Mouse (Mus musculus) brown adipose tissue, adult 24 weeks (tissue): ENCODE data around the gene Fry. TPM values are rescaled to one million over a fixed set of nuclear protein-coding genes. Genes with fewer than 3 reads are reported as not detected.

ENCODE experiments used
- H3K27ac ChIP-seq: fragments of 200-500 bp; replicated peaks from 2 replicates; pipeline ENCODE4 v1.5.1; 2012; ENCODE audit warnings: low read depth, mild to moderate bottlenecking, low read length
- H3K4me1 ChIP-seq: fragments of 200-500 bp; 2 replicates; pipeline ENCODE4 v1.6.1; 2012; ENCODE audit warnings: low read length, mixed read lengths; ENCODE audit not compliant: control insufficient read depth, insufficient read depth, insufficient read length
- H3K4me3 ChIP-seq: fragments of 200-500 bp; 2 replicates; pipeline ENCODE4 v1.5.1; 2012; ENCODE audit warnings: low read depth, mild to moderate bottlenecking, low read length, moderate library complexity; ENCODE audit not compliant: insufficient read depth
- polyA plus RNA-seq: library from polyadenylated mRNA; stranded (reverse); fragments of >200 nt; gene quantifications from 2 replicates; pipeline ENCODE4 v1.2.4, GENCODE M21; 2012; ENCODE audit not compliant: missing spikeins, insufficient read depth, insufficient read length

The Fry gene
- polyA plus RNA-seq = 39.7 and 41.4 TPM in 2 replicates

DNA sequence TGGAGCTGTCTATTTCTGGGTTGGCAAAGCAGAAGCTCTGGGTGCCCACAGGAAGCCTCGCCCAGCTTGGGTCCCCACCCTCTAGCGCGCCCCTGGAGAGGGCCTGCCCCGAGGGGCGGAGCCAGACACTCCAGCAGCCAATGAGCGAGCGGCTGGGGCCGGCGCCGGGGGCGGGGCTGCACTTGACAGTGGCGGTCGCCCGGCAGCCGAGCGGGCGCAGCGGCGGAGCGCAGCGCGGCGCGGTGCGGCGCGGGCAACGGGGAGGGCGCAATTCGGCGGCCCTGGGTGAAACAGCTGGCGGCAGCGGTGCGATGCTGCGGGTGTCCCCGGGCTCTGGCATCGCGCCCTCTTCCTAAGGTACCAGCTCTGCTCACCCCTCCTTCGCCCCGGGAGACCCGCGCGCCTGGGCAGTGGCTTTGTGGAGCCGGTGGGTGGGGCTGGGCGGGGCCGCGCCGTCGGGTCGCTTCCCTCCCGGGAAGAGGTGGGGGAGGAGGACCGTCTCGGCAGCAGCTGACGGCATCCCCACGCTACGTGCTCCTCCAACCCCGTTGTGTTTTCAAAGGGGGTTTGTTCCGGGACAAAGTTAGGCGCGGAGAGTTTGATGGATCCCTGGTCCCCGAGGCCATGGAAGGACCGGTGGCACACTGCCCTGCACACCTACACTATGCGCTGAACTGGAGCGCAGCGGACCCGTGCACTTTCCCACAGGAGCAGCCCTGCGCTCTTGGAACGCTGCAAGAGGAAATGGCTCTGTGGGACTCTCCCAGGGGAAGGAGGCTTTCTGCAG lies at the start of gene Fry:
Gene Fry, plus strand, starts transcription at position 191 of the 787 bp plus-strand sequence.
- H3K4me1 ChIP-seq = peaks cover 19% of the 10 kb centered on the region
- peak within 1 kb of the TSS; percentile 94 for H3K4me3 ChIP-seq
- H3K27ac ChIP-seq = peak within 1 kb of the TSS; percentile 50

DNA sequence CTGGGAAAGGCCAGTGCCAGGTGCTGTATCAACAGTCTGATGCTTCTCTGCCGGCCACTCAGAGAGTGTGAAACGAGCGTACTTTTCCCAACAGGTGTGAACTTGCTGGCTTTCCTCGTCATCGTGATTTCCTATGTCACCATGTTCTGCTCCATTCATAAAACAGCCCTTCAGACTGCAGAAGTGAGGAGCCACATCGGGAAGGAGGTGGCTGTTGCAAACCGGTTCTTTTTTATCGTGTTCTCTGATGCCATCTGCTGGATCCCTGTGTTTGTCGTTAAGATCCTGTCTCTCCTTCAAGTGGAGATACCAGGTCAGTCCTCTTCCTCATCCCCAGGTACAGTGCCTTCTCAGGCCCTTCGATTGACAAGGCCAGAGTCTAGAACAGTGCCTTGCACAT lies 48.4 kb upstream of the Fry start:
- Histone ChIP-seq H3K4me3 (no peak overlapping the region), H3K4me1 (no peaks in the 10 kb centered on the region), H3K27ac (no peak overlapping the region)

DNA sequence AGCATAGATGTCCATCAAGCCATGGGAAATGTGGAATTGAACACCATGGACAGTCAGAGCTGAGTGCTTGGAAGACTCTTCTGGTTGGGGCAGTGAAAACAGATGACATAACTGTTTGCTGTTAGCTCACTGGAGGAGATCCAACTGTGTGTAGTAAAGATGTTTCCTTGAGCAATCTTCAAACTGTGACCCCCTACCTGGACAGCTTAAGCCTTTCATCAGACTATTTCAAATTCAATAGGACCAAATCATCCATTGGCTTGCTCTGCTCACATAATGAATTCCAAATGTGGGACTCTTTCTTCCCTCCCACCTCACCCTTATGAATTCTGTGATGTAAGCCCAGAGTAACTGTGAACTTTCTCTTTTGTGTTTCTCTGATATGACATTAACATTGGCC lies 46.7 kb upstream of the Fry start:
- no peaks in the 10 kb centered on the region for H3K4me1 ChIP-seq
- H3K4me3 ChIP-seq = no peak overlapping the region
- H3K27ac ChIP-seq = no peak overlapping the region

DNA sequence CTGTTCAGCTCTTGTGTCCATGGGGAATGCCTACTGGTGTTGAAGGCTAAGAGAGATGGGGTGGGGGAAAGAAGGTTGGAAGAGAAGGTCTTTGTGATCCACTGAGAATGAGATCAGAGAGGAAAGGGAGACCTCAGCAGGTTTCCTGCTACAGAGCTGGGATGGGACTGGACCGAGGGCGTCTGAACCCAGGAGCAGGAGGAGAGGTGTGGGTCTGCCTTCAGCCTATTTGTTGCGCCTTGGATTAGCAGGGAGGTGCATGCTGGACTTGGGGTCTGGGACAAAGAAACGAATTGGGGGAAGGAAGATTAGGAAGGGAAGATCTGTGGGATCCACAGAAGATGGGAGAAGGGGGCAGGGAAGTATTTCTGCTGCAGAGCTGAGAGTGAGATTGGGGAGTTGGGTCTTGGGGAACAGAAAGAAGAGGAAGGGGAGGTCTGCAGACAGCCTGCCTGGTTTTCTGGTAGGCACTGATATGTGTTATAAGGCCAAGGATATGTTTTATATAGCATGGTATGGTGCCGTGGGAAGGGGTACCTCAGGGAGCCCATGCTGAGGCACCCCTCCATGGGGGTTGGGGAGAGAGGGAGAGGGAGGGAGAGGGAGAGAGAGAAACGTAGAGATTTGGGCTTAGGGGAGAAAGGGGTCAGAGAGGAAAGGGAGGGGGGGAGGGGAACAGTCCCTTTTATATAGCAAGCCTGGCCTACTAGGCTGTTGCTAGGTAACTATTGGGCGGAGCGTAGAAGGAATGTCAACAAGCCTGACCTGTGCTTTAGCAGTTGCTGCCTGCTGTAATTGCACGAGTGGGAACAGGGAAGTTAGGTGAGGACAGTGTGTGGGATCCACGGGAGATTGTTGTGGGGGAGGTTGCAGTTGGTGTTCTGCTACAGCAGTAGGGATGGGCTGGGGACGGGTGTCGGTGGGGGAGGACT lies 38.3 kb upstream of the Fry start:
- Histone ChIP-seq H3K4me3 (no peak overlapping the region), H3K27ac (no peak overlapping the region), H3K4me1 (no peaks in the 10 kb centered on the region)

DNA sequence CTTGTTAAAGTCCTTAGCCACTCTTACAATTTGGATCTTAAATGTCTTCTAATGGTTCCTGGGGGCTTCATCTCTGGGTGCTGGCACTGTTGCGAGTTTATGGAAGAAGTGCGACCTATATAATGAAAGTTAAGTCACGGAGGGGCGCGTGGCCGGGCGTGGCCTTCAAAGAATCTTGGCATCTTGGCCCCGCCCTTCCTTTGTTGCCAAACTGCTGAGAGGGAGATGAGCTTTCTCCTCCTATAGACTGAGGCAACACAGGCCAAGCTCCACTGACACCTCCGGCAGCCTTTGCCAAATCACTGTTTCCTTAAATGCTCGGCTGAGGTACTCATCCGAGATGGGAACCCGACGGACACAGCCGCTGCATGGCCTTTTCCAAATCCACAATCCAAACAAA lies 35.7 kb upstream of the Fry start:
- no peaks in the 10 kb centered on the region for H3K4me1 ChIP-seq
- H3K27ac ChIP-seq = no peak overlapping the region
- no peak overlapping the region for H3K4me3 ChIP-seq

DNA sequence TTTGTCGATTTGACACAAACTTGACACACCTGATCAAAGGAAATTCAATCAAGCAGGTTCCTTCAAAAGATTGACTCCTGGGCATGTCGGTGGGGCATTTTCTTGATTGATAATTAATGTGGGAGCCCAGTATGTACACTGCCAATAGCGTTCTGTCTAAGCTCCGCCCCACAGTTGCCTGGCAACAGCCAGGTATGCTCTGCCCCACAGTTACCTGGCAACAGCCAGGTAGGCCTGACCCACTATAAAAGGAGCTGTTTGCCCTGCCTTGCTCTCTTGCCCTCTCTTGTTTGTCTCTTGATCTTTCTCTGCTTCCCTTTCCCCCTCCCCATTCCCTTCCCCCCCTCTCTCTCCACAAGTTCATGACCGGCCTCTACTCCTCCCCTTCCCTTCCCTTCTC lies 35.3 kb upstream of the Fry start:
- Histone ChIP-seq H3K27ac (no peak overlapping the region), H3K4me3 (no peak overlapping the region), H3K4me1 (no peaks in the 10 kb centered on the region)

DNA sequence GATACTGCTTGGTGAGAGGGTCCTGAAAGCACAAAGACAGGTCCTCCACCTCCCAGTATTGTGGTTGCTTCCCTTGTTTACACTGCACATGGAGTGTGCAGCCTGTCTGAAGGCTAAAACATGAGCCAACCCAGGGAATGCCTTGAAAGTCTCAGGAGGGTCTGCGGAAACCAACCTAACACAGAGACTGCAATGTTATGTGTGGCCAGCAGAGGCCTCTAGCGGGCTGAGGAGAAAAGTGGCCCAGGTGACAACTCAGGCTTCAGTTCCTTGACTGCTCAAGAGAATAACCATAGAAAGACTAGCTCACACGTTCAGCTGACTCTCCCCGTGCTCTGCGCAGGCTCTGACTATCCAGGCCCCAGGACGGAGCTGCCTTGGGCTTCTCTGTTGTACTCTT lies 20.8 kb upstream of the Fry start:
- H3K4me1 ChIP-seq = no peaks in the 10 kb centered on the region
- H3K4me3 ChIP-seq = no peak overlapping the region
- no peak overlapping the region for H3K27ac ChIP-seq

- no peaks in the 10 kb centered on the region for H3K4me1 ChIP-seq
- no peak overlapping the region for H3K4me3 ChIP-seq
- no peak overlapping the region for H3K27ac ChIP-seq
Measured at GRCm38 (mm10) chr5:150098754-150099153, 19.7 kb upstream of the Fry start.

GRCm38 (mm10) chr5:150101789-150102188 lies 16.7 kb upstream of the Fry start:
- no peak overlapping the region for H3K4me3 ChIP-seq
- no peak overlapping the region for H3K27ac ChIP-seq
- no peaks in the 10 kb centered on the region for H3K4me1 ChIP-seq

DNA sequence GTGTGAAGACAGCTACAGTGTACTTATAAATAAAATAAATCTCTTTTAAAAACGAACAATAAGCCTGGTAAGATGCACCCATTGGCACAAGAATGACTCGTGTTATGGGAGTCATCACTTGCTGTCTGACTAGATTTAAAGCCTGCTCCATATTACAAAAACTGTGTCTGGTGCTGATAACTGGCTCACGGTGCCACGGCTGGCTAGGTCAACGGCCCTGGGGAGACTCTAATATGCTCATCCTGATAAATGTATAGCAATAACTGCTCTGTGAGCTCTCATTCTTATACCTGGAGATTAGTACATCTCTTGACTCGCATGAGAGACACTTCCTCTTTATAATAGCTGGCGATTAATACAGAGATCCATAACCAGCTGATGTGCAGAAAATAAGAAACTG lies 12.1 kb upstream of the Fry start:
- Histone ChIP-seq H3K4me3 (no peak overlapping the region), H3K27ac (no peak overlapping the region), H3K4me1 (no peaks in the 10 kb centered on the region)

- H3K27ac ChIP-seq = no peak overlapping the region
- no peaks in the 10 kb centered on the region for H3K4me1 ChIP-seq
- H3K4me3 ChIP-seq = no peak overlapping the region
Measured at GRCm38 (mm10) chr5:150111236-150111635, 7.2 kb upstream of the Fry start.

- Histone ChIP-seq H3K4me1 (0 out of 2 replicates have a peak, but pooled peaks cover 2% of the 10 kb centered on the region), H3K4me3 (no peak overlapping the region)
Measured at GRCm38 (mm10) chr5:150114007-150114406, 4.4 kb upstream of the Fry start.

DNA sequence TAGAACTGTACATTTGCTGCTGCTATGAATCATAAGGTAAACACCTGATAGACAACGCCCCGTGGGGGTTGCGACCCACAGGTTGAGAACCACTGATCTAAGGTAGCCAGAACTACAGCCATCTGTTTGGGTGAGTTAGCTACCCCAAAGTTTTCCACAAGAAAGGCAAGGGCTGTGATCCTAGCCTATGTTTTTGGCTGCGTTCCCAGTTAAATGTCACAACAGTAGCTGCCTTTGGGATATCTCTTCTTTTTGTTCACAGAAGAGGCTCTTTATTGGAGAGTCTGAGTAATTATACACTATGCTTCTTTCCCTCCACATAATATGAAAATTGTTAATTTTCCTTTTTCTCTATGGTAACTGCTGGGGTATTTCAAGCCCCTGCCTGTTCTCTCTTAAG lies 3.7 kb upstream of the Fry start:
- H3K27ac ChIP-seq = no peak overlapping the region
- no peak overlapping the region for H3K4me3 ChIP-seq
- 0 out of 2 replicates have a peak, but pooled peaks cover 2% of the 10 kb centered on the region for H3K4me1 ChIP-seq

More at GRCm38 (mm10) chr5:150114007-150114406, 4.4 kb upstream of the Fry start:
- H3K27ac ChIP-seq = no peak overlapping the region

GRCm38 (mm10) chr5:150115271-150116092 lies 3.0 kb upstream of the Fry start:
- H3K4me1 ChIP-seq = peaks cover 3% of the 10 kb centered on the region; the same call in 1 of the 2 replicates
- H3K27ac ChIP-seq = peak overlapping the region; percentile 17; the same call in 1 of the 2 replicates
- H3K4me3 ChIP-seq = peak overlapping the region; percentile 12; the same call in 1 of the 2 replicates
